Mouse (Mus musculus) kidney, postnatal 25 days (tissue): ENCODE results near the gene Rapgef4.

Experiments
- DNase-seq, 2 experiments: peaks; one replicate each; pipeline ENCODE4 v3.0.0; 2021; ENCODE audit warnings: mixed read lengths in 2 of 2

Rapgef4 gene

DNA sequence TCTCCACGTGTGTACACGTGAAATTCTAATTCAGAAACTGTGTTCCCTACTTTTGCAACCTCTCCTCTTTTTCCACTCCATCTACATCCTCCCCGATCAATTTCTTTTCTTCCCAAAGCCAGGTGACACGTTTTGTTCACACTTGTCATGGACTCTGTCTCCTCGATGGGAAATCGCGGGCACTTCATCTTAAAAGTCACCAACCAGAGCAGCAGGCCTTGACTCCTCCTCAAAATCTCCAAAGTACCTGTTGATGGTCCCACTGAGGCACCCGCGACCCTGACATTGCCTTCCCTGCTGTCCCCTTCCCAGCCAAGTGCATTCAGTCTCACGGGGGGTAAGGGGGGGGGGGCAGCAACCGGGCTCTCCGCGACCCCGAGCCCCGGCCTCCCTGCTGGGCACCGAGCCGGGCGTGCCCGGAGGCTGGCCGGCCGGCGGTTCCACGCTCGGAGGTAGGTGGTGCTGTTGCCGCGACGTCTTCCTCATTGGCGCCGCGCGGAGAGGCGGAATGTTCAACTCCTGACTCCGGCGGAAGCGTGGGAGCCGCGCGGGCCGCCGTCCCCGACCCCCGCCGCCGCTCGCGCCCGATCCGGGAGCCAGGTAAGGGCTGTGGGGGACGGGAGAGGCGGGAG is 304.3 kb downstream of the Rapgef4 start, which contains the start of gene Map3k20:
Gene Map3k20, plus strand, starts transcription at position 382 of the 632 bp plus-strand sequence.
- peak; percentile 77 to 85 for DNase-seq

GRCm38 (mm10) chr2:72285888-72286661 is 305.0 kb downstream of the Rapgef4 start:
- peak; percentile 42 to 66 for DNase-seq

DNA sequence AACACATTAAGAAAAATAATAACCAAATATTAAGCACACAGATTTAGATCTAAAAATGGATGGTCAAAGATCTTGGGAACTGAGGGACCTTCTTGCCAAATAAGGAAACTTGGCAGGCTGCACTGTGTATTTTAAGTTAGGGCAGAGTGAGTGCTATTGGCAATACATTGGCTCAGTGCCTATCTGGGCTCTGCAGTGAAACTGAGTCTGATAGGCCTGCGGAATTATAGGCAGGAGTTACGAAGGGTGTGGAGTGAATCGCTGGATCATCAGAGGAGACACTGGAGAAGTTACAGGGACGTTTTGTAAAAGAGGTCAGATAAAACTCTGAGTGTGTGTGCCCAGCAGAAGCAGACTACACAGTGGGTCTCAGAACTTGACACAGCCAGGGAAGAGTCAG is 306.1 kb downstream of the Rapgef4 start:
- DNase-seq, result no peak

- DNase-seq, result no peak
Measured at GRCm38 (mm10) chr2:72288932-72289534, 308.0 kb downstream of the Rapgef4 start.

DNA sequence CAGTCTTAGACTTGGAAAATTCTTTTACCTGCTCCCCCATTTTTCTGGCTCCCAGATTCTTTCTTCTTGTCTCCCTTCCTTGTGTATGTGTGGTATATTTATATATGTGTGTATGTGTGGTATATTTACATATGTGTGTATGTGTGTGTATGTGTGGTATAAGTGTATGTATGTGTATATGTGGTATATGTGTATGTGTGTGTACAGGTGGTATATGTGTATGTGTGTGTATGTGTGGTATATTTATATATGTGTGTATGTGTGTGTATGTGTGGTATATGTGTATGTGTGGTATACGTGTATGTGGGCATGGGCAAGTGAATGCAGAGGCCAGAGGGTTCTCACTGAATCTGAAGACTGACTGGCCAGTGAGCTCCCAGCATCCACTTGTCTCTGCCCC is 310.1 kb downstream of the Rapgef4 start:
- no peak for DNase-seq

GRCm38 (mm10) chr2:72292573-72292972 is 311.5 kb downstream of the Rapgef4 start:
- DNase-seq, result no peak

- no peak for DNase-seq
Measured at GRCm38 (mm10) chr2:72294994-72295393, 314.0 kb downstream of the Rapgef4 start.

GRCm38 (mm10) chr2:72296984-72297715 is 316.1 kb downstream of the Rapgef4 start:
- DNase-seq, result no peak

- DNase-seq, result peak; percentile 41 to 75
Measured at GRCm38 (mm10) chr2:72297716-72298082, 316.7 kb downstream of the Rapgef4 start.

- DNase-seq, result no peak
Measured at GRCm38 (mm10) chr2:72298406-72298805, 317.4 kb downstream of the Rapgef4 start.

- no peak for DNase-seq
Measured at GRCm38 (mm10) chr2:72301194-72301916, 320.3 kb downstream of the Rapgef4 start.

- DNase-seq, result no peak
Measured at GRCm38 (mm10) chr2:72305738-72306137, 324.7 kb downstream of the Rapgef4 start.
